Mouse (Mus musculus): Measurements from ENCODE around the gene Gm28047. TPM values are rescaled to one million over a fixed set of nuclear protein-coding genes. Genes with fewer than 3 reads are reported as not detected.

Gm28047 gene
- polyA plus RNA-seq, 1 experiment: not detected

- H3K4me1 ChIP-seq (ENCODE audit: control insufficient read depth, insufficient read depth, low read length): peaks cover 23% of the 10 kb centered on the region
- peak overlapping the region; percentile 74 for H3K27ac ChIP-seq (ENCODE audit: insufficient read depth, low read depth, low read length)
- TF ChIP-seq CTCF (IDR thresholded peaks at IDR 0.05; ENCODE audit: insufficient read depth, low read depth, low read length): no peak
- no peak for TF ChIP-seq POLR2A (IDR thresholded peaks at IDR 0.05; ENCODE audit: insufficient read depth, low read depth, low read length)
- peak overlapping the region; percentile 67 for H3K4me3 ChIP-seq (ENCODE audit: insufficient read depth, low read depth, low read length)
- WGBS: 2% methylated on average over 9 of the region's 9 CpGs
Observed at GRCm38 (mm10) chr15:102510110-102510509, 114.8 kb downstream of the Gm28047 start.

GRCm38 (mm10) chr15:102508336-102508735, 116.5 kb downstream of the Gm28047 start:
- H3K4me1 ChIP-seq (ENCODE audit: control insufficient read depth, insufficient read depth, low read length): peaks cover 25% of the 10 kb centered on the region
- H3K4me3 ChIP-seq (ENCODE audit: insufficient read depth, low read depth, low read length): no peak overlapping the region
- WGBS: 69% methylated on average over 3 of the region's 3 CpGs
- TF ChIP-seq POLR2A (IDR thresholded peaks at IDR 0.05; ENCODE audit: insufficient read depth, low read depth, low read length): no peak
- no peak for TF ChIP-seq CTCF (IDR thresholded peaks at IDR 0.05; ENCODE audit: insufficient read depth, low read depth, low read length)
- H3K27ac ChIP-seq (ENCODE audit: insufficient read depth, low read depth, low read length): no peak overlapping the region

- no peak overlapping the region for H3K4me3 ChIP-seq (ENCODE audit: insufficient read depth, low read depth, low read length)
- no peak for TF ChIP-seq CTCF (IDR thresholded peaks at IDR 0.05; ENCODE audit: insufficient read depth, low read depth, low read length)
- no peak for TF ChIP-seq POLR2A (IDR thresholded peaks at IDR 0.05; ENCODE audit: insufficient read depth, low read depth, low read length)
Observed at GRCm38 (mm10) chr15:102507561-102507960, 117.3 kb downstream of the Gm28047 start.

GRCm38 (mm10) chr15:102506864-102507263, 118.0 kb downstream of the Gm28047 start:
- TF ChIP-seq CTCF (IDR thresholded peaks at IDR 0.05; ENCODE audit: insufficient read depth, low read depth, low read length) (no peak), POLR2A (IDR thresholded peaks at IDR 0.05; ENCODE audit: insufficient read depth, low read depth, low read length) (no peak)
- no peak overlapping the region for H3K4me3 ChIP-seq (ENCODE audit: insufficient read depth, low read depth, low read length)
- WGBS: 93% methylated on average over 1 of the region's 1 CpGs
- H3K27ac ChIP-seq (ENCODE audit: insufficient read depth, low read depth, low read length): no peak overlapping the region
- H3K4me1 ChIP-seq (ENCODE audit: control insufficient read depth, insufficient read depth, low read length): peaks cover 18% of the 10 kb centered on the region

More at GRCm38 (mm10) chr15:102507561-102507960, 117.3 kb downstream of the Gm28047 start:
- H3K27ac ChIP-seq (ENCODE audit: insufficient read depth, low read depth, low read length): no peak overlapping the region
- H3K4me1 ChIP-seq (ENCODE audit: control insufficient read depth, insufficient read depth, low read length): peaks cover 25% of the 10 kb centered on the region

GRCm38 (mm10) chr15:102506464-102506830, 118.4 kb downstream of the Gm28047 start:
- H3K4me1 ChIP-seq (ENCODE audit: control insufficient read depth, insufficient read depth, low read length): peaks cover 14% of the 10 kb centered on the region
- WGBS: 38% methylated on average over 2 of the region's 2 CpGs
- H3K27ac ChIP-seq (ENCODE audit: insufficient read depth, low read depth, low read length): no peak overlapping the region
- no peak for TF ChIP-seq POLR2A (IDR thresholded peaks at IDR 0.05; ENCODE audit: insufficient read depth, low read depth, low read length)
- no peak for TF ChIP-seq CTCF (IDR thresholded peaks at IDR 0.05; ENCODE audit: insufficient read depth, low read depth, low read length)
- H3K4me3 ChIP-seq (ENCODE audit: insufficient read depth, low read depth, low read length): no peak overlapping the region

GRCm38 (mm10) chr15:102505770-102506463, 119.0 kb downstream of the Gm28047 start:
- peaks cover 11% of the 10 kb centered on the region; the same call in 1 of the 2 replicates for H3K4me1 ChIP-seq (ENCODE audit: control insufficient read depth, insufficient read depth, low read length)
- TF ChIP-seq POLR2A (IDR thresholded peaks at IDR 0.05; ENCODE audit: insufficient read depth, low read depth, low read length) (no peak), CTCF (IDR thresholded peaks at IDR 0.05; ENCODE audit: insufficient read depth, low read depth, low read length) (no peak)
- no peak overlapping the region for H3K27ac ChIP-seq (ENCODE audit: insufficient read depth, low read depth, low read length)
- WGBS: 51% methylated on average over 9 of the region's 9 CpGs
- H3K4me3 ChIP-seq (ENCODE audit: insufficient read depth, low read depth, low read length): no peak overlapping the region

GRCm38 (mm10) chr15:102505073-102505769, 119.6 kb downstream of the Gm28047 start:
- TF ChIP-seq CTCF (IDR thresholded peaks at IDR 0.05; ENCODE audit: insufficient read depth, low read depth, low read length) (no peak), POLR2A (IDR thresholded peaks at IDR 0.05; ENCODE audit: insufficient read depth, low read depth, low read length) (no peak)
- WGBS: 60% methylated on average over 12 of the region's 12 CpGs
- Histone ChIP-seq H3K4me3 (ENCODE audit: insufficient read depth, low read depth, low read length) (no peak overlapping the region), H3K27ac (ENCODE audit: insufficient read depth, low read depth, low read length) (no peak overlapping the region), H3K4me1 (ENCODE audit: control insufficient read depth, insufficient read depth, low read length) (peaks cover 6% of the 10 kb centered on the region; the same call in 1 of the 2 replicates)

- no peak overlapping the region for H3K27ac ChIP-seq (ENCODE audit: insufficient read depth, low read depth, low read length)
- H3K4me1 ChIP-seq (ENCODE audit: control insufficient read depth, insufficient read depth, low read length): peaks cover 6% of the 10 kb centered on the region; the same call in 1 of the 2 replicates
- no peak overlapping the region for H3K4me3 ChIP-seq (ENCODE audit: insufficient read depth, low read depth, low read length)
- TF ChIP-seq POLR2A (IDR thresholded peaks at IDR 0.05; ENCODE audit: insufficient read depth, low read depth, low read length): no peak
- no peak for TF ChIP-seq CTCF (IDR thresholded peaks at IDR 0.05; ENCODE audit: insufficient read depth, low read depth, low read length)
- WGBS: 90% methylated on average over 9 of the region's 9 CpGs
Observed at GRCm38 (mm10) chr15:102503924-102504782, 120.7 kb downstream of the Gm28047 start.

Measured in olfactory bulb, adult 2 months (tissue).